Mouse (Mus musculus) CD8-positive naive resting alpha-beta T cell, adult 2 months (primary cell): ENCODE data around the gene Kat14.

Source experiments
- DNase-seq, 2 experiments: peaks; one replicate each; pipeline ENCODE4 v3.0.0; 2022; ENCODE audit warnings: low read depth in 2 of 2, low spot score in 2 of 2

Gene Kat14

DNA sequence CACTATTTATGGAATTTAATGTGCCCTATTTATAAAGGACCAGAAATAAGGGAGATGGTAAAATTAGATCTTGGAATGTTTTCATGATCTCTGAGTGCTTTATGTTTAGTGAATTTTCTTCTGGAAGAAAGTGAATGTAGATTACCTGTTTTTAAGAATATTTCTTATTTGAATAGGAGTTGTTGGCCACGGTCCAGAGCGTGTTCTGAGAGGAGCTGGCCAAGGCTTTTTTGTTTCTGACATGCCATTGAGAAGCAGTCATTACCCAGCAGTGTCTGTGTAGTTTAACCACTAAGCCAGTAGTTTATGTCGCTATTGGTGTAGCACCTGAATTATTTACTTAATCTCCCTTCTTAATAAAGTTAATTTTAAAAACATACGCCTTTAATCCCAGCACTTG is 13.0 kb downstream of the Kat14 start:
- DNase-seq: no peak

DNA sequence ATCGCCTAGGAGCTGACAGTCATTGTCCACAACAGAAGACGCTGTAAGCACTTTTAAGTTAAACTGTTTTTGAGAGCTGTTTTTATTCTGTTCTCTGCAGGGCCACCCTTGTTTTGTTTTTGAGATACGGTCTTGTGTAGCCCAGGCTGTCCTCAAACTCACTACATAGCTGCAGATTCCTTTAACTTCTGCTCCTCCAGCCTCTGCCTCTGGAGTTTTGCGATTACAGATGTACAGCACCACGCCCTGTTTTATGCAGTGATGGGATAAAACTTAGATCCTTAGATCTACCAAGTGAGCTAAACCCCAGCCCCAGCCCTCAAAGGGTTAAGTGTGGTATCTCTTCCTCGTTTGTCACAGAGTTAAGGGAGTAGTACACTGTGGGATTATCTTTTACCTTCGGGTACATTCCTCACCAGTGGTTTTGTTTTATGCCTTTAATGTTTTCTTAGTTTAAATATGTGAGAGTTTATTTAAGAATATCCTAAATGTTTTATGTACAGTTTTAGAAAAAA is 13.9 kb downstream of the Kat14 start:
- no peak for DNase-seq

DNA sequence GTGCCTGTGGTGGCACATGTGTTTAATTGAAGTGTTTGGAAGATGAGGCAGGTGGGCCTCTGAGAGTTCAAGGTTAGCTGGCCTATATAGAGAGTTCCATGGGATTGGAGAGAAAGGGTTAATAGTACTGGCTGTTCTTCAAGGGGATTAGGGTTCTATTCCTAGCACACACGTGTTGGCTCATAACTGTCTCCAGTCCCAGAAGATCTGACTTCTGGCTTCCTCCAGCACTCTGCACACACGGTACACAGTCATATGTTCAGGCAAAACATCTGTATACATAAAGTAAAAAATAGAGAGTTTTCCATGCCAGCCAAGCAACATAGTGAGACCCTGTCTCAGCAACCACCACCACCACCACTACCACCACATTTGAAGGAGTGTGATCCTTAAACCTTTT is 17.5 kb downstream of the Kat14 start:
- no peak for DNase-seq

DNA sequence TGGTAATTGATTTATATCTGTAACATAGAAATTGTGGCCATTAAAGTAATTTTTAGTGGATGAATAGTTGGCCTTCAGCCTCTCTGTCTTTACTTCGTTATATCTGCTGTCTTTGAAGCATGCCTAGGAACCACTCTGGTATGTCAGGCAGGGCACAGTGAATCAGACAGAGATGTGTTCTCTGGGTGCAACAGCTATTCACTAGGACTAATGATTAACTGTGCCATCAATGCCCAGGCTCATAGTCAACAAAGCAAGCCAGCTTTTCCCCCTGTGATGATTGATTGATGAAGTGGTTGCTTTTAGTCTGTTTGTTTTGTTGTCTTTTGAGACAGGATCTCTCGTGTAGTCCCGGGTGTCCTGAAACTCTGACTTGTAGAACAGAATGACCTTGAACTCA is 19.6 kb downstream of the Kat14 start:
- DNase-seq: no peak

DNA sequence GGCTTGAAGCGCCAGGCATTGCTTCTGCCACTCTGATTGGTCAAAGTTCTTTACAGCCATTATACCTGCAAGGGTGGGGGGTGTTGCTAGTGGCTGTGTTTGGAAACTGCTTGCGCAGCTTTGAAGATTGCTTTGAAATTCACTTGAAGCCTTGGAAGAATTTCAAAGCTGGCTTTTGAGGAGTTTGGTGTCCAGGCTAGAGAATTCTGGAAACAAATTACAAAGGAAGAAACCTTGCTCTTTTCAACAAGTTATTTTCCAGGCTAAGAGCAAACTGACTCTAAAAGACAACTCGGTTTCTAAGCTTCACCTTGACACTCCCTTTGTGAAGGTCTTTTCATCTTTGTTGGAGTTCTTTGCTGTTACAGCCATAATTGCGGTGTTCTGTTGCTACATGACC is 30.7 kb downstream of the Kat14 start:
- DNase-seq: no peak

DNA sequence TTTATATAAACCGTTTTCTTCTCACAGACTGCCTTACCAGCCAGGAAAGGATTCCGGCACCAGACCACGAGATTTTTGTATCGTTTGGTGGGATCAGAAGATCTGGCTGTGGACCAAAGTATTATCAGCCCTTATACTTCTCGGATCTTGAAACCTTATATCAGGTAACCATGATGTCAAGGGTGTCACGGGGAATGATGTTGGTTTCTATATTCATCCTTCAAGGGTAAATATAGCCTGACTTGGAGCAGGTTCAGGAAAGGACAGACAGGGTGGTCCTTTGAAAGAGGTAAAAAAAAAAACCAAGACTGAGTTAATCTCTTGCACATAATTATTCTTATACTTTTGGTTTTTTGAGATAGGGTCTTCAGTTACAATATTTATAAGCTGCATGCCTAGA is 31.9 kb downstream of the Kat14 start:
- DNase-seq: no peak

DNA sequence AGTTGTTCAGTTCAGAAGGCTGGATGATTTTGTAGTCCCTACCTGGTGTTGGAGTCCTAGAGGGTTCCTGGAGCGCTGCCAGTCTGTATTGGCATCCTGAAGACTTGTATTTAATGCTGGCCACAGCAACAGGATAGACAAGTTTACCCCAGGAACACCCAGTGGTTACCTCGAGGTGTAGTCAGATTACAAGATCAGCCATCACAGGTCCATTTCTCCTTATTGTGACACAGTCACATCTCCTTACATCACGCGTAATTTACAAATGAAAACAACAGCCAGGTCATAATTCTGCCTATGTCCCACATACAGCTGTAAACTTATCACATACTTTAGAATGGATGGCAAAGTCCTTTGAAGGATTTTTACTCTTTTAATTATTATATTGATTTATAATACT is 40.3 kb downstream of the Kat14 start:
- no peak for DNase-seq

DNA sequence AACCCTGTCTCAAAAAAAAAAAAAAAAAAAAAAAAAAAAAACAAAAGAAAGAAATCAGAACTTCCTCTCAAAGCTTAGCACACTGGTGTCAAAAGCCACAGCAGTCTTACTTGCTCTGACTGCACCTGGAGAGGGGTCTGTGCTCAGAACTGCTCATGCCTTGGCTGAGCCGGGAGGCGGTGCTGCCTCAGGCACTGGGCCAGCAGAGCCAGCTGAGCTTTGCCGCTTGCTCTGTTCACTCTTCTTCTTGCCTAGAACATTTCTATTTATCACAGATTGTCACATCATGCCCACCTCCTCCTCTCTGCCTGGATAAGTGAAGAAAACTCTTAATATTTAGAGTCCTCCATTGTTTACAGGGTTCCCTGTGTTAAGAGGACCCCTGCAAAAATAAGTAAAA is 41.8 kb downstream of the Kat14 start:
- no peak for DNase-seq

DNA sequence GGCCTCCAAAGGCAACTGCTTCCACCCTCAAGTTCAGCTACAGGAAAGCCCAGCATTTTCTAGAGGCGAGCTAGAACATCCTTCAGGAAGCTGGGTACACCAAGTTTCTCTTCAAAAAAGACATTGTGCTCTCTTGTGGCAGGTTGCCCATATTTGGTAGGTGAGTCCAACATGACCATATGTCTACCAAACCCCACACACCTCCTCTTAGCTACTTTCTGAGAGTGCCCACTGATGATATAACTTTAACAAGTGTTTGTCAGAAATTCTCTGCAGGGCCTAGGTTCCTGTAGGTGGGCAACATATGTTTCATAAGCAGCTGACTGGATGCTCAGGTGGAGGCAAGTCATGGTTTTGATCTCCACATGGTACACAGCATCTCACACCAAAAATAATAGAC is 45.9 kb downstream of the Kat14 start:
- DNase-seq: no peak

DNA sequence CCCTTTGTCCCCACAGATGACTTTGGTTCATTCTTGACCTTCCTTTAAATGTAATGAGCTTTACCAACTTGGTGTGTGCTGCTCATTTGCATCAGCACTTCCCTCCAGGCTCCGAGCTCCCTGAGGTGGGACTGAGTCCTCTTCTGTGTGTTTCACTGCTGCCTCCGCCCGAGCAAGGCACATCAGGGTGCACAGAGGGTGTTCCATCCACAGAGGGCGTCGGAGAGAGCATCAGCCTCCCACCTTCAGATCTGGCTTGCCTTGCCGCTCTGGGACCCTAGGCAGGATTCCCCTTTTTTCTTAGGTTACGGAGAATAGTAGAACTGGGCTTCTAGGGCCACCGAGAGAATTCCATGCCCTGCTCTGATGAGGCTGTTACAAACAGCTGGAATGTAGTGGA is 48.1 kb downstream of the Kat14 start:
- DNase-seq: no peak

DNA sequence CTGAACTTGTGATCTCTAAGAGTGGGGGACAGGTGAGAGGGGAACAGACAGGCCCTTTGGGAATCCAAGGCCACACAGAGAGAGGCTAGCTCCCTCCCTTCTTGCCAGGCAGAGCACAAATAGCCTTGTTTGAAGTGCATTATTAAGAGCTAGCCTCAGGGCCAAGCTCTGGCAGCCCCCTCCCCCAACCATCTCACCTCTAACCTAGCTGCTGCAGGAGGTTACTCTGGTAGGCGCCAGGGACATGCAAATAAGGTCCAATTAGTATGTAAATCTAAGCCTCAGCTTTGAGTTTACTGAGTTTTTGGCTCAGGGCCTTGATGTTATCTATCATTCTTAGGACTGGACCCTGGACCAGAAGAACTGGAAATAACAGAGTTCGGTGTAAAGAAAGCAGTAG is 49.3 kb downstream of the Kat14 start:
- no peak for DNase-seq

DNA sequence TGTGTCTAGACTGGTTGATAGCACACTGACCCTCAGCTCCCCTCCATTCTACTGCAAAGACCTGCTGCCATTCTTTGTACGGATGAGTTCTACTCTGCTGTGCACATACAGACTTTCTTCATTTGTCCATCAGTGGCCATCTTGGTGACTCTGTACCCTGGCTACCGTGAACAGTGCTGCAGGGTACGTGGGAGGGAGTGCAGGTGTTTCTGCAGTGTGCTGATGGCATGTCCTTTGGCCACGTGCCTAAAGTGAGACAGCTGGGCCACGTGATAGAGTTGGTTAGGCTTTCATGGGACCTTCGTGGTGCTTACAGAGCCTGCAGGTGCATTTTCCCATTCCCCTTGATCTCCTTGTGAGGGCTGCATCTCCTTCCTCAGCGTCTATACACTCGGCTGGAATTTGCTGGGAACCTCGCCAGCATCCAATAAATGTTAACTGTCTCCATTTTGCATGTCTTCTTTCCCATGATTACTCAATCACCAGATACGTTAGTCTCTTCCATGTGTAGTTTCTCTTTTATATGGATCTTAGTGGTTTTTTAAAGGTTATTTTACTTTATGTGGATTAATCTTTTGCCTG is 53.4 kb downstream of the Kat14 start:
- no peak for DNase-seq

DNA sequence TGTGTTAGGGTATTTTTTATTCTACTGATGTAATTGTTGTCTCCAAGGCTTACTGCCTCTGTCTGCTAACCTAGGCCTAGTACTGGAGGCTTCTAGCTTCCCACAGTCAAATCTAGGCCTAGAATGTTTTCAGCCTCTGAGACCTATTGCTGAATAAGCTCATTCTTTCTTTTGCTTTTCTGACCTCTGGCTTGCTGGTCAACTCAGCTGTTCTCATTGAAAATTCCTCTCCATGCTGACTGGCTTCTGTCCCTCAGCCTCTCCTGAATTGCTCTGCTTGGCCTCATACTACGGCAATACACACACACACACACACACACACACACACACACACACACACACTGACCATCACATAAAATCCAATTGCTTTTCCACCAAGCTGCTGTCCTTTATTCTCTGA is 57.0 kb downstream of the Kat14 start:
- DNase-seq: no peak

DNA sequence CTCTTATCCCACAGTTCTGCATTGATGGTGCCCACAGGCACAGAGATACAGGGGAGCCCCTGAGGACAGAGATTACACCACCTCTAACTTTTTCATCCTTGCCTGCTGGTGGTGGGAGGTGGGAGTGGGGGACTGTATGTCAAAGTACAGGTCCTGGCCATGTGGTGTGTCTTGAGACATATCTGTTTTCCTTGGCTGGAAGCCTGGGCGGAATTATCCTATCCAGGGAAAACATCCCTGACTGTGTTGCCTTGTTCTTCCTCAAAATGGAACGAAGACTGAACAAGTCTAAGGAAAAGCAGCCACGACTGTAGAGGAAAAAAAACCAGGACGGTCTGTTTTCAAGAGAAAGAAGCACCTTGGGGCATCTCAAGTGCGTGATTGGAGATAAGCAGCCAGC is 59.1 kb downstream of the Kat14 start:
- DNase-seq: no peak

DNA sequence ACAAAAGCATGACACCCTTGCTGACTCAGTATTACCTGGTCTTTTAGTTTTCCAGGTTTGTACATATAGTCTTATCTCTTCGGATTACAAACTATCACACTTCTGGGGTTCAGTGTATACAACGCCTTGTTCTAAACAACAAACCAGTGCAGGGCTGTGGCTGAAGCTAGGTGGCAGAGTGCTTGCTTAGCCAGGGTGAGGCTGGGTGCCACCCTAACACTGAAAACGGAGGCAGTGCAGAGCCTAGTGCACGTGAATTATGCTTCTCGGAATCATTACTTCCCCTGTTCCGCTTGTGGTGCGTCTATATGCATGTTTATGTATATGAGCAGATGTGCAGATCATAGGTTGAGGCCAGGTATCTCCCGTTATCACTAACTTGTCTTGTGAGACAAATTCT is 59.9 kb downstream of the Kat14 start:
- DNase-seq: no peak

DNA sequence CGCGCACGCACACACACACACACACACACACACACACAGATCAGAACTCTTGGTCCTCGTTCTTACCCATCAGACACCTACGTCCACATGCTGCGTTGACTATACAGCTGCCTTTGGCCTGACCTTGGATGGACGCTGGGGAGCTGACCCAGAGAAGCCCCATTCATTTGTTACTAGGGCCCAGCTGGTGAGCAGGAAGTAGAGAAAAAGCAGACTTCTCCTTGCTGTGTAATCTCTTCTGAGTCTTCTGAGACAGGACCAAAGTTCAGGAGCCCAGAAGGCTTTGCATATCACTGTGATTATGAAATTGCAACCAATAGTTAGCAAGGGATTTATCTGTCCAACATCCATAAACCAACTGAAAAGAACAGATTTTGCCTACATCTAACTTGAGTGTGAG is 60.4 kb downstream of the Kat14 start:
- DNase-seq: no peak

DNA sequence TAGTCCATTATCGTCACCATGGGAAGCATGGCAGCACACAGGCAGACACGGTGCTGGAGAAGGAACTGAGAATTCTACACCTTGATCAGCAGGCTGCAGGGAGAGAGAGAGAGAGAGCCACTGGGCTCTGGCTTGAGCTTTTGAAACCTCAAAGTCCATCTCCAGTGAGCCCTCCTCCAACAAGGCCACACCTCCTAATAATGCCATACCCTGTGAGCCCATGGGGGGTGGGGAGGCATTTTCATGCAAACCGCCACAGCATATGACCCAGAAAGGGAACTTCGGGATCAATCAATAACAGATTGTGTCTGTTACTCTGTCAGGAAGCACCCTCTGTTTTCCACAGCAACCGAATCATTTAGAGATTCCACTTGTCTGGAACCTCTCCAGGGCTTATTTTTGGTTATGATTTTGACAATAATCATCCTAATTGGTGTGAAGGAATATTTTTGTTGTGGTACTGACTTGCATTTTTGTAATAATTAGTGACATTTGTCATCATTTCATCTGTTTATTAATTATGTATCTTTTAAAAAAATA is 62.6 kb downstream of the Kat14 start:
- DNase-seq: no peak

DNA sequence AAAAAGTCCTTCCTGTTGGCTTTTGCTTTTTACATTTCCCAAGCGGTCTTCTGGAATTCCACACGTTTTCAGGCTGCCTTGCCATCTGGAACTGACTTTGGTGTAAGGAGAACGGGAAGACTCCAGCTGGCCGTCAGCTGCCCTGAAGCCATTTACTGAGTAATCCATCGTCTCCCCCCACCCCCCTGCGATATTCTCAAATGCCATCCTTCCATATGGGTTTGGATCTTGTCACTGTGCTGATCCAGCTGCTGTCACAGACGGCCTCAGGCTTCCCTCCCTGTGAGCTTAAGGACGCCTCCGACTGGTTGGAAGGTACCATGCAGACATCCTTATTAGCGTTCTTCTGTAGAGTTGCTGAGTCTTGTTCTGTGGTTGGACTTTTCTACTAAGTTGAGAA is 66.9 kb downstream of the Kat14 start:
- no peak for DNase-seq

DNA sequence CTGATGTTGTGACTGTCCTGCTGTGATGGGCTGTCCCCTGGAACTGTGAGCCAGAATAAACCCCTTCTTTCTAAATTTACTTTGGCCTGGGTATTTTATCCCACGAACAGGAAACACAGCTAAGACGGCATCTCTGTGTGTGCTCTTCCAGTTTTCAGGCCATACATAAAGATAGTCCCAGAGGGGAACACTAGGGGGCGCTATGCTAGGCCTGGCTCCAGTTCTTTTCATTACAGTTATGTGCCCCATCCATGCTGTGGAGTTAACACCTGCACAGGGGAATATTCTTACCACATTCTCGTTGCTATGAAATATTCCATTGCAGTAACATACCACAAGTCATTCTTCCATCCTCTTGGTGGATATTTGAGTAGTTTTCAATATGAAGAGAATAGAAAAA is 69.6 kb downstream of the Kat14 start:
- no peak for DNase-seq

DNA sequence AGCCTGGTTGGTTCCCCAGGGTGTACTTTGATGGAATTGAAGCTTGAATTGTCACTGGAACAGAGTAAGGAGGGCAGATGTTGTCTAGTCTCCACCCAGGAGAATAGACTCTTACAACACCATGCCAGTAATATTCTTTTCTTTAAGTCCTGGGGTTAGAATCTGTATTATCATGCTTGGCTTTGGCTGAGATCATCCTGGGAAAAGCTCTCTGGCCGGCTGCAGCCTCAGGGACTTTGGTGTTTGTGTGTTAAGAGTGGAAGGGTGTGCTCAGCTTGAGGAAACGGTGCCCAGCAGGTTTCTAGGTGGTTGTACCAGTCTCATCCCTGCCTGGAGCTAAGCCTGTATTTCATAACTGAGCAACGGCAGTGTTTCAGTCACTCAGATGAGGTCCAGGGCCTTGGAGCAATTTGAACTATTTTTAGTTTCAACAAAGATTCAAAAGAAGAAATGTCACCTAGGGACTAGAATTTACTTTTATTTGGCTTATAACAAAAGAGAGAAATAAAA is 70.5 kb downstream of the Kat14 start:
- DNase-seq: no peak

DNA sequence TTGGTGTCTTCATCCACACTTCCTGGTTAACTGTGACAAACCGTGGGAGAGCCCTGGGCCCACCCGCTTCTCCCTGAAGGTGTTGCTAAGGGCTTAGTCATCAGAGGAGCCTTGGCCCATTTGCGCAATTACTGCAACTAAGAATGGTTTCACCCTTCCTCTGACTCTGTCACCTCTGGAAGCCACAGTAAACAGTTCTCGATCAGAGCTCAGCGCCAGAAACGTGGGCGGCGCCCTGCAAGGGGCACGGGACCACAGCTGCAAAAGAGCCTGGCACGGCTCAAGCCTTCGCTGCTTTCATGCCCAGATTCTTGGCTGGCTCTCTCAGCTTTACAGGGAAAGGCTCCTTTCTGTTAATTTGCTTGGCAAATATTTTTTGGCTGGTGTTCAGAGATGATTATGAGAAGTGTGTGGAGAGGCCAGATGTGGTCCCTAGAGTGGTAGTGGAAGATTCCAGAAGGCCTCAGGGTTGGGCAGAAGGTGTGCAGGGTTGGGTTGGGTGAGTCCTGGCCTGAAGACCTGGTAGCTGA is 72.7 kb downstream of the Kat14 start:
- no peak for DNase-seq

DNA sequence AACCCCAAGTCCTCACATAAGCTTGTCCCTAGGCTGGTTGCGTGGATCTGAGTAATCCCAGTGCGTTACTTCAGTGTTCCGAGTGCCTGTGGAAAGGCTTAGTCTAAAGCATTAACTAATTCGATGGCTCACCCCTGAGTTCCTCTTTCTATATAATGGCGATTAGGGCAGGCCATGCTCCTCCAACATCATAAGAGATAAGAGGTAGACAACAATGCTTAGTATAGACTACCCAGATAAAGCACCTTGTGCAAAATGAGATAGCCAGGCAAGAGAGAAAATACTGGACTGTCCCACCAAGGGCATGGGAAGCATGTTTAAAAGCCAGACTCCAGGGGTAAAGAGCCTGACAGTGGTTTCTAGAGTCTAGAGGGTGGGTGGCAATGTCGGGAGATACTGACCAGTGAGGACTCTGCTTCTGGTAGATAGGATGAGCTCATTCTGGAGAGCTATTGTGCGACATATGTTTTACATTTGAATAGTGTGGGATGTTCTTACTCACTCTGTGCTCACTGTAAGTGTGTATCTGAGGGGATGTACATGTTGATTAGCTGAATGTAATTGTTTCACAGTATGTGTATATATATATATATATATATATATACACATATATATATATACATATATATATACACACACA is 77.7 kb downstream of the Kat14 start:
- no peak for DNase-seq

DNA sequence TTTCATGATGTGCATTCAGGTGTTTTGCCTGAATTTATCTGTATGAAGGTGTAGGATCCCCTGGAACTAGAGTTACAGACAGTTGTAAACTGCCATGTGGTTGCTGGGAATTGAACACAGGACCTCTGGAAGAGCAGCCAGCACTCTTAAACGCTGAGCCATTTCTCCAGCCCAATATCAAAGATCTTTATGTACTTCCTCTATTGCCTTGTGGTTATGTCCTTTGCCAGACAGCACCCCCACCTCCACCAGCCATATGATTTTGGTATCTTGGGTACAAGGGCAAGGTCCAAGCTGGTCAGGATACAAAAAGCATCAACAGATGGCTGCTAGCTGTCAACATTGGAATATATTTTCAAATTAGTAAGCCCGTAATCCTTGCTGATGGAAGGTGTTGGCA is 81.6 kb downstream of the Kat14 start:
- no peak for DNase-seq
